ENCODE assay signal across 25 mouse cellular contexts in genomic region chr15:100158985-100159384, GRCm38 (mm10).
"Had no signal": no experiment of that assay in that cellular context is flagged by ENCODE, and none has a peak within 500 bp of the region (broad histone marks: within the 10 kb centered on the region; RNA-seq: fewer than 3 reads in every experiment).

No protein-coding gene starts in this region.

- H3K27me3 ChIP-seq: heart, embryonic 12.5 days; heart, embryonic 15.5 days; hindbrain, embryonic 13.5 days; kidney, embryonic 15.5 days; limb, embryonic 13.5 days; limb, embryonic 15.5 days; liver, embryonic 13.5 days had no signal

- H3K9me3 ChIP-seq: heart, embryonic 12.5 days; heart, embryonic 15.5 days; hindbrain, embryonic 13.5 days; kidney, embryonic 15.5 days; limb, embryonic 13.5 days; limb, embryonic 15.5 days; liver, embryonic 13.5 days had no signal

- ATAC-seq: forebrain, postnatal 0 days; hindbrain, embryonic 16.5 days; inflammation-experienced regulatory T-cells, adult 6 months; intestine, embryonic 16.5 days had no signal

- H3K4me3 ChIP-seq: heart, embryonic 12.5 days; heart, embryonic 15.5 days; hindbrain, embryonic 13.5 days; kidney, embryonic 15.5 days; limb, embryonic 13.5 days; limb, embryonic 15.5 days; liver, embryonic 13.5 days had no signal

- DNase-seq: forebrain, postnatal 0 days; gastrocnemius, postnatal 14 days; gastrocnemius, postnatal 36 days; heart, adult 11 months; heart, postnatal 14 days; heart, postnatal 36 days; kidney, adult 11 months; kidney, adult 2 months; kidney, adult 9 months; kidney, postnatal 14 days; kidney, postnatal 36 days; layer of hippocampus, adult 9-11 months; layer of hippocampus, postnatal 36 days; left cerebral cortex, postnatal 4 days; liver, embryonic 13.5 days had no signal

- H3K27ac ChIP-seq: heart, embryonic 15.5 days; hindbrain, embryonic 13.5 days; kidney, embryonic 15.5 days; kidney, postnatal 0 days; limb, embryonic 13.5 days; limb, embryonic 15.5 days; liver, embryonic 13.5 days had no signal

- H3K9ac ChIP-seq: forebrain, postnatal 0 days; heart, embryonic 12.5 days; heart, embryonic 15.5 days; hindbrain, embryonic 13.5 days; kidney, embryonic 15.5 days; limb, embryonic 13.5 days; limb, embryonic 15.5 days; liver, embryonic 13.5 days had no signal

- H3K4me1 ChIP-seq: hindbrain, embryonic 13.5 days; kidney, embryonic 15.5 days; limb, embryonic 13.5 days had no signal

- H3K4me2 ChIP-seq: heart, embryonic 12.5 days; heart, embryonic 15.5 days; hindbrain, embryonic 13.5 days; kidney, embryonic 15.5 days; limb, embryonic 13.5 days; limb, embryonic 15.5 days; liver, embryonic 13.5 days had no signal
